Mouse (Mus musculus) kidney, embryonic 16.5 days (tissue): ENCODE measurements around the gene 1810055G02Rik. TPM values are rescaled to one million over a fixed set of nuclear protein-coding genes. Genes with fewer than 3 reads are reported as not detected.

ENCODE experiments used
- ATAC-seq: fragments of 200-750 bp; cut with Nextera tagmentation; 2 replicates; pipeline ENCODE4 v1.8.0; 2017; ENCODE audit warnings: moderate TSS enrichment; ENCODE audit not compliant: low FRiP score, low TSS enrichment
- H3K27ac ChIP-seq: fragments of 300-500 bp; sonication (generic); 2 replicates; pipeline ENCODE4 v1.5.1; 2014; ENCODE audit warnings: low read length
- H3K27me3 ChIP-seq: fragments of 300-500 bp; sonication (generic); 2 replicates; pipeline ENCODE4 v1.6.1; 2014; ENCODE audit warnings: low read length, control low read depth, mixed read lengths; ENCODE audit not compliant: insufficient read depth
- H3K36me3 ChIP-seq: fragments of 300-500 bp; sonication (generic); 2 replicates; pipeline ENCODE4 v1.6.1; 2014; ENCODE audit warnings: low read length, control low read depth, mixed read lengths; ENCODE audit not compliant: insufficient read depth
- H3K4me1 ChIP-seq: fragments of 300-500 bp; sonication (generic); 2 replicates; pipeline ENCODE4 v1.6.1; 2014; ENCODE audit warnings: low read length, control low read depth, mixed read lengths; ENCODE audit not compliant: insufficient read depth
- H3K4me2 ChIP-seq: fragments of 300-500 bp; sonication (generic); replicated peaks from 2 replicates; pipeline ENCODE4 v1.6.1; 2014; ENCODE audit warnings: low read depth, low read length
- H3K4me3 ChIP-seq: fragments of 300-500 bp; sonication (generic); 2 replicates; pipeline ENCODE4 v1.5.1; 2014; ENCODE audit warnings: mild to moderate bottlenecking, low read length
- H3K9ac ChIP-seq: fragments of 300-500 bp; sonication (generic); replicated peaks from 2 replicates; pipeline ENCODE4 v1.6.1; 2014; ENCODE audit warnings: low read length
- H3K9me3 ChIP-seq: fragments of 300-500 bp; sonication (generic); 2 replicates; pipeline ENCODE4 v1.6.1; 2016; ENCODE audit warnings: low read length, control low read depth
- WGBS: fragments of 180-500 bp; shearing (Covaris S2); extraction: QIAGEN DNeasy Blood & Tissue Kit; methylation state at CpG from one replicate; pipeline ENCODE4 v1.1.7; 2014; 5-methylcytosine and 5-hydroxymethylcytosine counted together
- polyA plus RNA-seq: library from polyadenylated mRNA; unstranded; fragments of >200 nt; fragmentation: Nextera tagmentation; extraction: Ambion mirVana; gene quantifications from 2 replicates; pipeline ENCODE4 v1.2.1, GENCODE M21; 2015

The 1810055G02Rik gene
- polyA plus RNA-seq, 1 experiment from 2014 or later, result 46.1 TPM

DNA sequence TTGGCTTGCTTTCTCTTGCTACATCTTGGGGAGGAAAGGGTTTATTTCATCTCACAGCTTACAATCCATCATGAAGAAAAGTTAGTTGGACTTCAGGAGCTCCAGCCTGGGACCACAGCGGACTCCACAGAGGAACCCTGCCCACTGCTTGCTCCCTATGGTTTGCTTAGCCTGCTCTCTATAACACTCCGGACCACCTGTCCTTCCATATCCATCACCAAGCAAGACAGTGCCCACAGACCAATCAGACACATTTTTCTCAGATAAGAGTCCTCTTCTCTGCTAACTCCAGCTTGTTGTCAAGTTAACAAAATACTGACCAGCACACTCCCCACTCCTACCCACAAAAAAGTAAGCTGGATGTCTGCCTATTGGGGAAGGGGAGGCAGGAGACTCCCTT is 13.6 kb upstream of the 1810055G02Rik start:
- Histone ChIP-seq H3K4me2 (no peak overlapping the region), H3K9me3 (no peaks in the 10 kb centered on the region), H3K36me3 (no peaks in the 10 kb centered on the region), H3K27ac (no peak overlapping the region), H3K4me1 (no peaks in the 10 kb centered on the region), H3K4me3 (no peak overlapping the region), H3K9ac (no peak overlapping the region), H3K27me3 (no peaks in the 10 kb centered on the region)
- ATAC-seq, result no peak
- 73% methylated on average over 2 of the region's 2 CpGs for WGBS

DNA sequence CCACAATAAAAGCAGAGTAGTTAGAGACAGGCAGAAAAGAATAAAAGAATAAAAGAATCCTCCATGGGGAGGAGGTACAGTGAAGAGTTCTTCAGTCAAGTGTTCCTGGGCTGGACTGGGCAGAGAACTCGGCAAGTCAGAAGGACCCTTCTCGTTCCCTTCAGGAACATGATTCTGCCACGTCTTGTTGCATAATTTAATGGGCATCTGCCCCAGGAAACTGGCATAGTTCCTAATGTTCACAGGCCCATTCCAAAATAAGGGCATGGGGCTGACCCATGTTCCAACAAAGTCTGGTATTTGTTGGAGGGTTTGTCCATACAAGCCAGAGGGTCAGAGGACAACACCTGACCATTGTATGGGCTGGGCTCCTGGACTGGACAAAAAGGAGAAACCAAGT is 13.1 kb upstream of the 1810055G02Rik start:
- WGBS, result 78% methylated on average over 3 of the region's 3 CpGs
- Histone ChIP-seq H3K9me3 (no peaks in the 10 kb centered on the region), H3K27me3 (no peaks in the 10 kb centered on the region), H3K4me1 (no peaks in the 10 kb centered on the region), H3K27ac (no peak overlapping the region), H3K9ac (no peak overlapping the region), H3K36me3 (no peaks in the 10 kb centered on the region), H3K4me2 (no peak overlapping the region), H3K4me3 (no peak overlapping the region)
- ATAC-seq, result no peak

DNA sequence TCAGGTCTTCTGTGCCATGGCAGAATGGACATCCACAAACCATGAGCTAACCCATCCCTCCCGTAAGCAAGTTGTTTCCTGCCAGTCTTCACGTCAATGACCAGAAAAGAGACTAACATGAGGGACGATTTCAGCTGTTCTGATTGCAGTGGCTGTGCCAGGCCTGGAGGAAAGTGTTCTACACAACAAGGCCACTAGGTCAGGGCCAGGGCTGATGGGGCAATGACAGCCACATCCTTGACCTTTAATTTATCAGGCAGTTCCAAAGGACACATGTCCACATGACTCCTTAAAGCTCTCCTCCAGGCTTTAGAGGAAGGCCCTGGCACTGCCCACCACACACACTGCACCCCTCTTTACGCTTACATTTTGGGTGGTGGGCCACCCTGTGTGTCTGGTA is 12.6 kb upstream of the 1810055G02Rik start:
- WGBS, result 83% methylated on average over 4 of the region's 4 CpGs
- H3K4me3 ChIP-seq, result no peak overlapping the region
- no peaks in the 10 kb centered on the region for H3K36me3 ChIP-seq
- no peaks in the 10 kb centered on the region for H3K4me1 ChIP-seq
- H3K4me2 ChIP-seq, result no peak overlapping the region
- H3K9me3 ChIP-seq, result no peaks in the 10 kb centered on the region
- no peak overlapping the region for H3K27ac ChIP-seq
- no peaks in the 10 kb centered on the region for H3K27me3 ChIP-seq
- ATAC-seq, result no peak
- H3K9ac ChIP-seq, result no peak overlapping the region

DNA sequence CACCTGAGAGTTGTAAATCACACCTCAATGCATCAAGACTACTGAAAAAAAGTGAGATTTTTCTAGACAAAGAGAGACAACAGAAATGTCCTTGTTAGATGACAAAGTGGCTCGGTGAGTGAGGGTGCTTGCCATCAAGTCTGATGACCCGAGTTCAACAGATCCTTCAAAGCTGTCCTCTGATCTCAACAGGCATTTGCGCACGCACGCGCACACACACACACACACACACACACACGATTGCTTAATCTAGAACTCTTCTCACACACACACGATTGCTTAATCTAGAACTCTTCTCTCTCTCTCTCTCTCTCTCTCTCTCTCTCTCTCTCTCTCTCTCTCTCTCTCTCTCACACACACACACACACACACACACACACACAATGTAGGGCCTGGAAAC is 12.1 kb upstream of the 1810055G02Rik start:
- WGBS, result 85% methylated on average over 8 of the region's 8 CpGs
- no peak overlapping the region for H3K9ac ChIP-seq

DNA sequence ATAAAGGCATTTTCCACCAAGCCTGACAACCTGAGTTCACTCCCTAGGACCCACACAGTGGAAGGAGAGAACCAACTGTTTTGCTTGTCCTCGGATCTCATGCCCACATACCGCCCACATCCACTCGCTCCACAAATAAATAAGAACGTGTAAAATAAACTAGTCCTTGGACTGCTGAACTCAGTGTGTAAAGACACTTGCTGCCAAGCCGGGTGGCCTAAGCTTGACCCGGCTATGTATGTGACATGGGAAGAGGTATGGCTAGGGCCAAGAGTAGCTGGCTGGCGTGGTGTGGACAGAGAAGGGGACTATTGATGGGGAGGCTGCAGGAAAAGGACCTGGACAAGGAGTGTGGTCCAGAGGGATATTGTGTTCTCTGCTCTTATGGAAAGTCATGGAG is 10.1 kb upstream of the 1810055G02Rik start:
- H3K4me2 ChIP-seq, result no peak overlapping the region
- no peaks in the 10 kb centered on the region for H3K4me1 ChIP-seq
- H3K27me3 ChIP-seq, result no peaks in the 10 kb centered on the region
- H3K9ac ChIP-seq, result no peak overlapping the region
- no peak for ATAC-seq
- H3K4me3 ChIP-seq, result no peak overlapping the region
- no peaks in the 10 kb centered on the region for H3K9me3 ChIP-seq
- H3K27ac ChIP-seq, result no peak overlapping the region
- H3K36me3 ChIP-seq, result no peaks in the 10 kb centered on the region
- 82% methylated on average over 7 of the region's 7 CpGs for WGBS

More for the DNA sequence above, 12.1 kb upstream of the 1810055G02Rik start:
- no peaks in the 10 kb centered on the region for H3K36me3 ChIP-seq
- no peak overlapping the region for H3K4me3 ChIP-seq
- no peak overlapping the region for H3K4me2 ChIP-seq
- no peaks in the 10 kb centered on the region for H3K4me1 ChIP-seq
- ATAC-seq, result no peak
- H3K27ac ChIP-seq, result no peak overlapping the region
- no peaks in the 10 kb centered on the region for H3K9me3 ChIP-seq
- H3K27me3 ChIP-seq, result no peaks in the 10 kb centered on the region

DNA sequence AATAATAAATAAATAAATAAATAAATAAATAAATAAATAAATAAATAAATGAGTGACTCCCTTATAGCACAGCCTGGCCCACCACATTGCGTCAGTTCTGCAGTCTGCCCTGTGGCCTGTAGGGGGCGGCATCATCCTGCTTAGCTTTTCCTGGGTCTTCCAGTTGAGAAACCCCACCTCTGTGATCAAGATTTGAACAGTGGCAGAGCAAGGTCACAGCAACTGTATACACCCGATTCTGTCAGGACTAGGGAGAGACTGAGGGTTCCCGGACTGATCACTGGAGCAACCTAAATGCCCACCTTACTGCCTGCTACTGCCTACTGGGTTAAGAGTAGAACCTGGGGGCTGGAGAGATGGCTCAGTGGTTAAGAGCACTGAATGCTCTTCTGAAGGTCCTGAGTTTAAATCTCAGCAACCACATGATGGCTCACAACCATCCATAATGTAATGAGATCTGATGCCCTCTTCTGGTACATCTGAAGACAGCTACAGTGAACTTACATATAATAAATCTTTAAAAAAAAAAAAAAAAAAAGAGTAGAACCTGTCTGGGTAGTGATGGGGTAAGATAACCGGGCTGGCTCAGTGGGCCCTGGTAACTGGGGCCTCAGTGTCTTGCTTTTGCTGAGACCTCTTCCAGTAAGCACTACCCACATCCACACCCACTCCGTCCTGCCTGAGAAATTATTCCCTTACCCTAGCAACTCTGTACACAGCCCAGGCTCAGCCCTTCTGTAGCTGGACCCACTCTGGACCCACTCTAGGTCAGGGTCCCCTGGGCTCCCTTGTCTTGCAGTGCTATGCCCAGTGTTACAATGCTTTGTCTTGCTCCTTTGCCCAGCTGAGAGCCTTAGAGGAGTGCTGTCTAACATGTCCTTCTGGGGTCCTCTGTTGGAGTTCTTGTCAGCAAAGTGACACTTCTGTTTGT is 8.3 kb upstream of the 1810055G02Rik start:
- Histone ChIP-seq H3K9ac (no peak overlapping the region), H3K4me2 (no peak overlapping the region), H3K27ac (no peak overlapping the region), H3K4me3 (no peak overlapping the region), H3K36me3 (no peaks in the 10 kb centered on the region), H3K9me3 (no peaks in the 10 kb centered on the region), H3K4me1 (no peaks in the 10 kb centered on the region), H3K27me3 (no peaks in the 10 kb centered on the region)
- WGBS, result 31% methylated on average over 6 of the region's 6 CpGs
- ATAC-seq, result peak; percentile 61

DNA sequence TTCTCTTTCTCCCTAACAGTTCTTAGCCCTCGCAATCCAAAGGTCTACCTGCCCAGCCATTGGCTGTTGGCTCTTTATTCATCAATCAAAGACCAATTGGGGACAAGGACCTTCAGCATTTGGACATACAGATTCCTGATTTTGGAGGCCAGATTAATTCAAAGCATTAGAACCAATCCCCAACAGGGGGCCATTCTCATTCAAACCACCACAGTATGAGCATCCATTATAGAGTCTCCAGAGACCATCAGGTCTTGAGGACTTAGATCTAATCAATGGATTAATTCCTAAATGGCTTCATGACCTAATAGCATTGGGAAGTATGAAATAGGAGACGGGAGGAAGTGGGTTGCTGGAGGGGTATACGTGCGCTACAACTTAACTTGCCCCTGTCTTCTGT is 5.6 kb upstream of the 1810055G02Rik start:
- H3K27me3 ChIP-seq, result no peaks in the 10 kb centered on the region
- no peak for ATAC-seq
- H3K36me3 ChIP-seq, result no peaks in the 10 kb centered on the region
- H3K4me2 ChIP-seq, result no peak overlapping the region
- no peaks in the 10 kb centered on the region for H3K9me3 ChIP-seq
- H3K9ac ChIP-seq, result no peak overlapping the region
- 89% methylated on average over 4 of the region's 4 CpGs for WGBS
- H3K27ac ChIP-seq, result no peak overlapping the region
- H3K4me1 ChIP-seq, result peaks cover 1% of the 10 kb centered on the region; the same call in 1 of the 2 replicates
- no peak overlapping the region for H3K4me3 ChIP-seq

DNA sequence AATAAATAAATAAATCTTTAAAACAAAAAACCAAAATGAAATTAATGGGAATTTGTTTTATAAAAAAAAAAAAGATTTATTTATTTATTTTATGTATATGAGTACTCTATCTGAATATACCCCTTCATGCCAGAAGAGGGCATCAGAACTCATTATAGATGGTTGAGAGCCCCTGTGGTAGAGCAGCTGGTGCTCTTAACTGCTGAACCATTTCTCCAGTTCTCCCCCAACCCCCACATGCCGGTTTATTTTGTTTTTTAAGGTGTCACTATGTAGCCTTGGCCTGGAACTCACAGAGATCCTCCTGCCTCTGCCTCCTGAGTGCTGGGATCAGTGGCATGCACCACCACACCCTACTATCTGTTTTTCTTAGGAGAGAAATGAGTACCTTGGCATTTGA is 1.8 kb upstream of the 1810055G02Rik start:
- Histone ChIP-seq H3K36me3 (no peaks in the 10 kb centered on the region), H3K27ac (no peak overlapping the region), H3K9me3 (no peaks in the 10 kb centered on the region), H3K4me1 (peaks cover 13% of the 10 kb centered on the region), H3K4me3 (no peak overlapping the region), H3K27me3 (no peaks in the 10 kb centered on the region), H3K9ac (no peak overlapping the region), H3K4me2 (no peak overlapping the region)
- 53% methylated on average over 1 of the region's 1 CpGs for WGBS
- ATAC-seq, result no peak

DNA sequence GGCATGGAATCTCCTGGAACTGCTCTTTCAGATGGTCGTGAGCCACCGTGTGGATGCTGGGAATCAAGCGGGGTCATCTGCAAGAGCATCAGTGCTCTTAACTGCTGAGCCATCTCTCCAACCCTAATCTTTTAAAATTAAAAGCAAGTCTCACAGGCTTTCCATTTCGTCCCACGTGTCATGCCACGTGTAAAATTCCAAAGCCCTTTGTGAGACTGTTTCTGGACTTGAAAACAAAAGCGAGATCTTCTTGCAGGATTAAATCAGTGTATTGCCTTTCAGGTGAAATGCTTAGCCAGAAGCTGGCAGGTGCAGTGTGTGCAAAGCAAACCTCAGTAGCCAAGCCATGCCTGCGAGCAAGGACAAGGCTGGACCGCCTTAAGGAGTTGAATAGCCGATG is 540 bp upstream of the 1810055G02Rik start:
- 40% methylated on average over 10 of the region's 10 CpGs for WGBS
- H3K27ac ChIP-seq, result peak overlapping the region; percentile 70
- H3K36me3 ChIP-seq, result no peaks in the 10 kb centered on the region
- no peaks in the 10 kb centered on the region for H3K27me3 ChIP-seq
- peak overlapping the region; percentile 67 for H3K4me3 ChIP-seq
- peak overlapping the region; percentile 83 for H3K9ac ChIP-seq
- peaks cover 13% of the 10 kb centered on the region for H3K4me1 ChIP-seq
- no peaks in the 10 kb centered on the region for H3K9me3 ChIP-seq
- no peak for ATAC-seq
- peak overlapping the region; percentile 84 for H3K4me2 ChIP-seq

DNA sequence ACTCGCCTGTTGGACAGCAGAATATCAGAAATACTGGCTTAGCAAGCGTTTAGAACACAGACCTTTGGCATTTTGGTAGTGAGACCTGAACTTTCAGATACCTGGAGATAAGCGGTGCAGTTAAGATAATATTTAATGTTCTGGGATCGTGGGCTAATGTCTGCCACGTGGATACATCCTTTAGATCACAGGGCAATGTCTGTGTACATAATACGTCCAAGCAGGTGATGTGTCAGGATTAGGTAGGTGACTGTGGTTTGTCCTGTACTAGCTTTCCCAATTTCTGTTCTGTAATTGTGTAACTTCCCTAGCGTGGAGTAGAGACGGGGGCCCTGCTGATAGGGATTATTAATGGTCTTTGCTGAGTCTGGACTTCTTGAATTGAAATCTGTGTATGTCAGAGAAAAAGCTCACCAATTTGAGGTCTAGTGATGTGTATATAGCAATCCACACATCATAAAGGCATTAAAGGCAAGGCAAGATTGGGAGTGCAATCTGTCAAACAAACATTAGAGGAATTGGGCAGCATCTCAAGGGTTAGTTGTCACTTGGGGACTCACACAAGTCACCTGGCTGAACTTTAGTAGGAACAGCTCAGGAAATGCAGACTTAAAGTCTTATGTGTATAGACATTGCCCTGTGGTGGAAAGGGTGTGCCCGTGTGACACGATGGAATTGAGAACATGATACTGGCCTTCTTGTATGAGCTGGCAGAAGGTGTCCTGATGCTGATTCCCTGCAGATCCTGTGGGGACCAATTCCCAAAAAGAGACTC is 1.1 kb downstream of the 1810055G02Rik start:
- H3K27ac ChIP-seq, result no peak overlapping the region
- peak overlapping the region; percentile 83; the same call in 1 of the 2 replicates for H3K9ac ChIP-seq
- H3K4me1 ChIP-seq, result peaks cover 13% of the 10 kb centered on the region
- peak overlapping the region; percentile 84 for H3K4me2 ChIP-seq
- H3K36me3 ChIP-seq, result no peaks in the 10 kb centered on the region
- peak overlapping the region; percentile 67 for H3K4me3 ChIP-seq
- H3K9me3 ChIP-seq, result no peaks in the 10 kb centered on the region
- ATAC-seq, result no peak
- H3K27me3 ChIP-seq, result no peaks in the 10 kb centered on the region
- 24% methylated on average over 10 of the region's 10 CpGs for WGBS
